Mouse (Mus musculus) liver, adult (tissue): Measurements from ENCODE around the gene Clec2d.

ENCODE experiments used
- GATA4 ChIP-seq: IDR thresholded peaks from 2 replicates; pipeline ENCODE4 v1.6.1; 2014; ENCODE audit warnings: mild to moderate bottlenecking, low read length; ENCODE audit not compliant: insufficient replicate concordance

Gene Clec2d

GRCm38 (mm10) chr6:129182518-129182917 lies 2.1 kb downstream of the Clec2d start:
- no peak for TF ChIP-seq GATA4

- no peak for TF ChIP-seq GATA4
Measured at GRCm38 (mm10) chr6:129184788-129185187, 4.4 kb downstream of the Clec2d start.

GRCm38 (mm10) chr6:129186022-129186421 lies 5.6 kb downstream of the Clec2d start:
- TF ChIP-seq GATA4 = no peak

- TF ChIP-seq GATA4 = no peak
Measured at GRCm38 (mm10) chr6:129186457-129187199, 6.2 kb downstream of the Clec2d start.

- TF ChIP-seq GATA4 = no peak
Measured at GRCm38 (mm10) chr6:129187200-129187651, 6.8 kb downstream of the Clec2d start.

GRCm38 (mm10) chr6:129193431-129193830 lies 13.0 kb downstream of the Clec2d start:
- TF ChIP-seq GATA4 = no peak

- no peak for TF ChIP-seq GATA4
Measured at GRCm38 (mm10) chr6:129202306-129202705, 21.9 kb downstream of the Clec2d start.

- no peak for TF ChIP-seq GATA4
Measured at GRCm38 (mm10) chr6:129204342-129204741, 23.9 kb downstream of the Clec2d start.

- TF ChIP-seq GATA4 = no peak
Measured at GRCm38 (mm10) chr6:129204838-129205237, 24.4 kb downstream of the Clec2d start.

- TF ChIP-seq GATA4 = no peak
Measured at GRCm38 (mm10) chr6:129208891-129209519, 28.6 kb downstream of the Clec2d start.

- no peak for TF ChIP-seq GATA4
Measured at GRCm38 (mm10) chr6:129209785-129210446, 29.5 kb downstream of the Clec2d start.

- TF ChIP-seq GATA4 = no peak
Measured at GRCm38 (mm10) chr6:129210447-129210790, 30.0 kb downstream of the Clec2d start.

- 0 out of 2 replicates have a peak, but pooled peaks have one; percentile 21 for TF ChIP-seq GATA4
Measured at GRCm38 (mm10) chr6:129212421-129213195, 32.2 kb downstream of the Clec2d start.

GRCm38 (mm10) chr6:129213497-129213896 lies 33.1 kb downstream of the Clec2d start:
- TF ChIP-seq GATA4 = peak; percentile 81; the same call in 1 of the 2 replicates

GRCm38 (mm10) chr6:129214263-129214662 lies 33.8 kb downstream of the Clec2d start:
- no peak for TF ChIP-seq GATA4
